Mouse (Mus musculus): Measurements from ENCODE around the gene Mybphl. TPM values are rescaled to one million over a fixed set of nuclear protein-coding genes. Genes with fewer than 3 reads are reported as not detected.

Gene Mybphl
- not detected in 2 replicates for total RNA-seq (2017)

- ATAC-seq (ENCODE audit: extremely low read depth, insufficient number of reproducible peaks, low FRiP score, poor library complexity, severe bottlenecking), result no peak
Measured at GRCm38 (mm10) chr3:108364270-108364995, at the start of gene Mybphl. Gene Mybphl (plus strand): TSS chr3:108364911.

- ATAC-seq (ENCODE audit: extremely low read depth, insufficient number of reproducible peaks, low FRiP score, poor library complexity, severe bottlenecking), result no peak
Measured at GRCm38 (mm10) chr3:108318517-108318916, 46.2 kb upstream of the Mybphl start.

GRCm38 (mm10) chr3:108321671-108322070 is 43.0 kb upstream of the Mybphl start:
- ATAC-seq (ENCODE audit: extremely low read depth, insufficient number of reproducible peaks, low FRiP score, poor library complexity, severe bottlenecking), result no peak

GRCm38 (mm10) chr3:108322136-108322535 is 42.6 kb upstream of the Mybphl start:
- ATAC-seq (ENCODE audit: extremely low read depth, insufficient number of reproducible peaks, low FRiP score, poor library complexity, severe bottlenecking), result no peak

GRCm38 (mm10) chr3:108322962-108323361 is 41.7 kb upstream of the Mybphl start:
- no peak for ATAC-seq (ENCODE audit: extremely low read depth, insufficient number of reproducible peaks, low FRiP score, poor library complexity, severe bottlenecking)

- ATAC-seq (ENCODE audit: extremely low read depth, insufficient number of reproducible peaks, low FRiP score, poor library complexity, severe bottlenecking), result no peak
Measured at GRCm38 (mm10) chr3:108324837-108325236, 39.9 kb upstream of the Mybphl start.

- ATAC-seq (ENCODE audit: extremely low read depth, insufficient number of reproducible peaks, low FRiP score, poor library complexity, severe bottlenecking), result no peak
Measured at GRCm38 (mm10) chr3:108325521-108325920, 39.2 kb upstream of the Mybphl start.

GRCm38 (mm10) chr3:108327275-108327674 is 37.4 kb upstream of the Mybphl start:
- no peak for ATAC-seq (ENCODE audit: extremely low read depth, insufficient number of reproducible peaks, low FRiP score, poor library complexity, severe bottlenecking)

GRCm38 (mm10) chr3:108327916-108328315 is 36.8 kb upstream of the Mybphl start:
- ATAC-seq (ENCODE audit: extremely low read depth, insufficient number of reproducible peaks, low FRiP score, poor library complexity, severe bottlenecking), result no peak

GRCm38 (mm10) chr3:108328441-108328841 is 36.3 kb upstream of the Mybphl start:
- no peak for ATAC-seq (ENCODE audit: extremely low read depth, insufficient number of reproducible peaks, low FRiP score, poor library complexity, severe bottlenecking)

- ATAC-seq (ENCODE audit: extremely low read depth, insufficient number of reproducible peaks, low FRiP score, poor library complexity, severe bottlenecking), result no peak
Measured at GRCm38 (mm10) chr3:108330812-108331211, 33.9 kb upstream of the Mybphl start.

- ATAC-seq (ENCODE audit: extremely low read depth, insufficient number of reproducible peaks, low FRiP score, poor library complexity, severe bottlenecking), result no peak
Measured at GRCm38 (mm10) chr3:108336878-108337277, 27.8 kb upstream of the Mybphl start.

GRCm38 (mm10) chr3:108341040-108341439 is 23.7 kb upstream of the Mybphl start:
- no peak for ATAC-seq (ENCODE audit: extremely low read depth, insufficient number of reproducible peaks, low FRiP score, poor library complexity, severe bottlenecking)

GRCm38 (mm10) chr3:108342185-108342584 is 22.5 kb upstream of the Mybphl start:
- no peak for ATAC-seq (ENCODE audit: extremely low read depth, insufficient number of reproducible peaks, low FRiP score, poor library complexity, severe bottlenecking)

- no peak for ATAC-seq (ENCODE audit: extremely low read depth, insufficient number of reproducible peaks, low FRiP score, poor library complexity, severe bottlenecking)
Measured at GRCm38 (mm10) chr3:108345855-108346254, 18.9 kb upstream of the Mybphl start.

GRCm38 (mm10) chr3:108348376-108348775 is 16.3 kb upstream of the Mybphl start:
- no peak for ATAC-seq (ENCODE audit: extremely low read depth, insufficient number of reproducible peaks, low FRiP score, poor library complexity, severe bottlenecking)

GRCm38 (mm10) chr3:108355245-108355644 is 9.5 kb upstream of the Mybphl start:
- ATAC-seq (ENCODE audit: extremely low read depth, insufficient number of reproducible peaks, low FRiP score, poor library complexity, severe bottlenecking), result no peak

- ATAC-seq (ENCODE audit: extremely low read depth, insufficient number of reproducible peaks, low FRiP score, poor library complexity, severe bottlenecking), result no peak
Measured at GRCm38 (mm10) chr3:108357051-108357450, 7.7 kb upstream of the Mybphl start.

GRCm38 (mm10) chr3:108358445-108358844 is 6.3 kb upstream of the Mybphl start:
- ATAC-seq (ENCODE audit: extremely low read depth, insufficient number of reproducible peaks, low FRiP score, poor library complexity, severe bottlenecking), result no peak

- ATAC-seq (ENCODE audit: extremely low read depth, insufficient number of reproducible peaks, low FRiP score, poor library complexity, severe bottlenecking), result no peak
Measured at GRCm38 (mm10) chr3:108360894-108361293, 3.8 kb upstream of the Mybphl start.

- ATAC-seq (ENCODE audit: extremely low read depth, insufficient number of reproducible peaks, low FRiP score, poor library complexity, severe bottlenecking), result no peak
Measured at GRCm38 (mm10) chr3:108363626-108364025, 1.1 kb upstream of the Mybphl start.

Data from neutrophil, adult 5-6 weeks (primary cell).